Mouse (Mus musculus) kidney, embryonic 15.5 days (tissue): Measurements from ENCODE around the gene B3glct. TPM values are rescaled to one million over a fixed set of nuclear protein-coding genes. Genes with fewer than 3 reads are reported as not detected.

ENCODE experiments used
- ATAC-seq: fragments of 200-750 bp; cut with Nextera tagmentation; replicated peaks from 2 replicates; pipeline ENCODE4 v1.8.0; 2017; ENCODE audit warnings: moderate TSS enrichment; ENCODE audit not compliant: low FRiP score
- H3K27ac ChIP-seq: fragments of 300-500 bp; sonication (generic); 2 replicates; pipeline ENCODE4 v1.5.1; 2015; ENCODE audit warnings: mild to moderate bottlenecking, inconsistent platforms
- H3K27me3 ChIP-seq: fragments of 300-500 bp; sonication (generic); 2 replicates; pipeline ENCODE4 v1.6.1; 2015; ENCODE audit warnings: inconsistent platforms
- H3K36me3 ChIP-seq: fragments of 300-500 bp; sonication (generic); 2 replicates; pipeline ENCODE4 v1.6.1; 2015; ENCODE audit warnings: inconsistent platforms
- H3K4me1 ChIP-seq: fragments of 300-500 bp; sonication (generic); 2 replicates; pipeline ENCODE4 v1.6.1; 2015; ENCODE audit warnings: inconsistent platforms
- H3K4me2 ChIP-seq: fragments of 300-500 bp; sonication (generic); 2 replicates; pipeline ENCODE4 v1.6.1; 2015; ENCODE audit warnings: moderate library complexity, mild to moderate bottlenecking, inconsistent platforms
- H3K4me3 ChIP-seq: fragments of 300-500 bp; sonication (generic); replicated peaks from 2 replicates; pipeline ENCODE4 v1.5.1; 2015; ENCODE audit warnings: mild to moderate bottlenecking, inconsistent platforms
- H3K9ac ChIP-seq: fragments of 300-500 bp; sonication (generic); 2 replicates; pipeline ENCODE4 v1.6.1; 2015; ENCODE audit warnings: mild to moderate bottlenecking, inconsistent platforms
- H3K9me3 ChIP-seq: fragments of 300-500 bp; sonication (generic); replicated peaks from 2 replicates; pipeline ENCODE4 v1.6.1; 2016; ENCODE audit warnings: inconsistent platforms
- WGBS: fragments of 180-500 bp; shearing (Covaris S2); methylation state at CpG from one replicate; pipeline ENCODE4 v1.1.7; 2015; ENCODE audit warnings: mixed read lengths; 5-methylcytosine and 5-hydroxymethylcytosine counted together
- polyA plus RNA-seq: library from polyadenylated mRNA; unstranded; fragments of >200 nt; fragmentation: Nextera tagmentation; extraction: Ambion mirVana; gene quantifications from 2 replicates; pipeline ENCODE4 v1.2.1, GENCODE M21; 2015

The B3glct gene
- polyA plus RNA-seq, 1 experiment from 2014 or later: 17.1 TPM

DNA sequence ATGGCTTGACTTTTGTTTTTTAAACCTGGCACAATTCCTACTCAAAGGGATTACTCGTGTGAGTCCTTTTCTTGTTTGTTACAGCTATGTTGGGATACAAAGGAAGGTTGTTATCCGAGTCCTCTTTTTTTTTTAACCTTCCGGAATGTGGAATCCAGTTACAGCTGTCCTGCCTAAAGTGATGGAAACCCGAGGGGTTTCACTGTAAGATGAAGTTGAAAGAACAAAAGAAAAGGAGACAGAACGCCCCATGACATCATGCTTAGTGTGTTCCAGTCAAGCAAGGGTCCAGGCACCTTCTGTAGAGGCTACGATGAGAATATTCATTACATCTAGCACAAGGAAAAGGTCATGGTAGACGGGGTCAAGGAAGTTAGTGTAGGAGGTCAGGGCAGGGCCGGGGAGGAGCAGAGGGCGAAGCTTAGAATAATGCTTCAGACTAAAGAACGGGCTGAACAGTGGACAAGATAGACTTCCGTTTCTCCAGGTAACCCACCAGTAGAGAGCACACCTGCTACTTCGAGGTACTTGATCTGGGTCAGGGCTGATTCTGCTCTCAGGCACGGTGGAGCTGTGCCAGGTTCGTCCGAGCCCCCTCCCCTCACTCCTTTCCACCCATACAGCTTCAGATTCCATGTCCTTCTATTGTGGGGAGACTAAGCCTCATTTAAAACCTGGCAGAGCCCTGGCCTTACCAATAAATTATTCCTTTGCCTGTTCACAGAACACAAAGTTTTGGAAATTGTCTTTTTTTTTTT lies 37.7 kb downstream of the B3glct start:
- no peaks in the 10 kb centered on the region for H3K27me3 ChIP-seq
- no peak overlapping the region for H3K4me2 ChIP-seq
- H3K4me3 ChIP-seq: no peak overlapping the region
- no peak overlapping the region for H3K9ac ChIP-seq
- peaks cover 4% of the 10 kb centered on the region; the same call in 1 of the 2 replicates for H3K4me1 ChIP-seq
- H3K36me3 ChIP-seq: 0 out of 2 replicates have a peak, but pooled peaks cover 5% of the 10 kb centered on the region
- WGBS: 37% methylated on average over 15 of the region's 15 CpGs
- no peak for ATAC-seq
- H3K27ac ChIP-seq: no peak overlapping the region
- no peaks in the 10 kb centered on the region for H3K9me3 ChIP-seq

DNA sequence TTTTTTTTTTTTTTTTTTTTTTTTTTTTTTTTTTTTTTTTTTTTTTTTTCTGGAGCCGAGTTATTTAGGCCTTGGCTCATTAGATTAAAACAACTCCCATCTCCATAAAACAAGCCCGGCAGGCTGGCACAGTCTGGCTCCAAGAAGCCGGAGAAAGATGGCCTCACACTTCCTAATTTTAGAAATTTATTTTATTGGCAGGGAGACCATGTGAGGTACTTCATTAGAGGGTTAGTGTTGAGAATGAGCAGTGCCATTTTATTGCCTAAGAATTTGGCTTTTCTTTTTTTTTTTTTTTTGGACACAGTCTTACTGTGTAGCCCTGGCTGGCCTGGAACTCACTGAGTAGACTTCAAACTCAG lies 38.3 kb downstream of the B3glct start:
- H3K9me3 ChIP-seq: no peaks in the 10 kb centered on the region
- 0 out of 2 replicates have a peak, but pooled peaks cover 5% of the 10 kb centered on the region for H3K36me3 ChIP-seq
- no peak overlapping the region for H3K27ac ChIP-seq
- H3K4me1 ChIP-seq: peaks cover 4% of the 10 kb centered on the region; the same call in 1 of the 2 replicates
- H3K9ac ChIP-seq: no peak overlapping the region
- 33% methylated on average over 3 of the region's 3 CpGs for WGBS
- no peak for ATAC-seq
- H3K4me2 ChIP-seq: no peak overlapping the region
- no peaks in the 10 kb centered on the region for H3K27me3 ChIP-seq
- no peak overlapping the region for H3K4me3 ChIP-seq

- H3K36me3 ChIP-seq: peaks cover 47% of the 10 kb centered on the region
- no peaks in the 10 kb centered on the region for H3K4me1 ChIP-seq
- ATAC-seq: no peak
- no peak overlapping the region for H3K4me2 ChIP-seq
- WGBS: 93% methylated on average over 8 of the region's 8 CpGs
- no peaks in the 10 kb centered on the region for H3K27me3 ChIP-seq
- H3K4me3 ChIP-seq: no peak overlapping the region
- H3K27ac ChIP-seq: no peak overlapping the region
- H3K9ac ChIP-seq: no peak overlapping the region
- H3K9me3 ChIP-seq: peaks cover 3% of the 10 kb centered on the region
Measured at GRCm38 (mm10) chr5:149731776-149732175, 53.7 kb downstream of the B3glct start.

DNA sequence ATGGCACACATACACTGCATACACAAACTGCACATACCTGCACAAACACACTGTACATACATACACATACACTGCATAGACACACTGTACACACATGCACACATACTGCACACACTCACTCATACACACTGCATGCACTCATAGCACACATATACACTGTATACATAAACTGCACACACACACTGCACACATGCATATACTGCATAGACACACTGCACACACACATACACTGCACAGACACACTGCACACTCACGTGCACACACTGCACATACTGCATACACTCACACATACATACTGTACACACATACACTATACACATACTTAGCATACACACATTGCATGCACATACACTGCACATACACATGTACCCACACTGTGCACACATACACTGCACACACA lies 59.2 kb downstream of the B3glct start:
- Histone ChIP-seq H3K4me2 (no peak overlapping the region), H3K27me3 (no peaks in the 10 kb centered on the region), H3K36me3 (peaks cover 54% of the 10 kb centered on the region), H3K9me3 (no peaks in the 10 kb centered on the region; the same call in 1 of the 2 replicates), H3K27ac (no peak overlapping the region), H3K4me3 (no peak overlapping the region), H3K4me1 (no peaks in the 10 kb centered on the region), H3K9ac (no peak overlapping the region)
- no peak for ATAC-seq
- 86% methylated on average over 1 of the region's 1 CpGs for WGBS

GRCm38 (mm10) chr5:149740145-149740544 lies 62.1 kb downstream of the B3glct start:
- Histone ChIP-seq H3K27ac (no peak overlapping the region), H3K4me2 (no peak overlapping the region), H3K4me1 (no peaks in the 10 kb centered on the region), H3K36me3 (peaks cover 39% of the 10 kb centered on the region), H3K9ac (no peak overlapping the region), H3K9me3 (no peaks in the 10 kb centered on the region), H3K27me3 (no peaks in the 10 kb centered on the region), H3K4me3 (no peak overlapping the region)
- 94% methylated on average over 7 of the region's 7 CpGs for WGBS
- ATAC-seq: no peak

- Histone ChIP-seq H3K4me2 (no peak overlapping the region), H3K36me3 (peaks cover 40% of the 10 kb centered on the region), H3K27ac (no peak overlapping the region), H3K9ac (no peak overlapping the region), H3K9me3 (no peaks in the 10 kb centered on the region), H3K4me3 (no peak overlapping the region), H3K4me1 (no peaks in the 10 kb centered on the region), H3K27me3 (no peaks in the 10 kb centered on the region)
- ATAC-seq: no peak
- 78% methylated on average over 3 of the region's 3 CpGs for WGBS
Measured at GRCm38 (mm10) chr5:149740703-149741102, 62.7 kb downstream of the B3glct start.

GRCm38 (mm10) chr5:149742286-149742685 lies 64.3 kb downstream of the B3glct start:
- Histone ChIP-seq H3K4me3 (no peak overlapping the region), H3K36me3 (peaks cover 46% of the 10 kb centered on the region), H3K4me2 (no peak overlapping the region), H3K27me3 (no peaks in the 10 kb centered on the region), H3K9me3 (no peaks in the 10 kb centered on the region), H3K9ac (no peak overlapping the region), H3K27ac (no peak overlapping the region), H3K4me1 (no peaks in the 10 kb centered on the region)
- ATAC-seq: no peak
- WGBS: 97% methylated on average over 9 of the region's 9 CpGs

DNA sequence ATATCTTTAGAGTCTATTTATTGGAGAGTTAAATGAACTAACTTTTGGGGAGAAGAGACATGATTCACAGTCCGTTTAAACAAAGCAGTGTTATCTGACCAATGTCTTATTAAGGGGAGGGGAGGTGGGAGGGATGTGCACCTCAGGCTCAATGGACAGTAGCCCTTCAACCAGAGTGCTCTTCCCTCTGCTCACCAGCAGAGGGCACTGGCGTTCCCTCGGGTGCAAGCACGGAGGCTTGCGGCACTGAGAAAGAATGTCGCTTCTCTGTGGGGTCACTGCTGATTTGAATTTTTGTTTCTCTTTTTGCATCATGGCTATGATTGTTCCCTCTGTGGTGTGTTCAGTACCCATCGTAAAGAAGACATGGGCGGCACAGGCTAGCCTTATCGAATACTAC lies 67.0 kb downstream of the B3glct start:
- H3K9me3 ChIP-seq: no peaks in the 10 kb centered on the region
- 94% methylated on average over 9 of the region's 9 CpGs for WGBS
- no peak overlapping the region for H3K4me2 ChIP-seq
- H3K9ac ChIP-seq: no peak overlapping the region
- no peak overlapping the region for H3K27ac ChIP-seq
- no peak overlapping the region for H3K4me3 ChIP-seq
- H3K27me3 ChIP-seq: no peaks in the 10 kb centered on the region
- no peak for ATAC-seq
- peaks cover 34% of the 10 kb centered on the region for H3K36me3 ChIP-seq
- H3K4me1 ChIP-seq: no peaks in the 10 kb centered on the region

GRCm38 (mm10) chr5:149748640-149749580 lies 70.9 kb downstream of the B3glct start:
- Histone ChIP-seq H3K4me2 (no peak overlapping the region), H3K9ac (no peak overlapping the region), H3K36me3 (peaks cover 27% of the 10 kb centered on the region), H3K27ac (no peak overlapping the region), H3K9me3 (no peaks in the 10 kb centered on the region), H3K4me1 (0 out of 2 replicates have a peak, but pooled peaks cover 2% of the 10 kb centered on the region), H3K4me3 (no peak overlapping the region), H3K27me3 (no peaks in the 10 kb centered on the region)
- whole genome bisulfite sequencing: 82% methylated on average over 27 of the region's 27 CpGs
- ATAC-seq: no peak

GRCm38 (mm10) chr5:149751861-149752260 lies 73.8 kb downstream of the B3glct start:
- H3K27ac ChIP-seq: no peak overlapping the region
- 0 out of 2 replicates have a peak, but pooled peaks cover 3% of the 10 kb centered on the region for H3K4me1 ChIP-seq
- H3K9me3 ChIP-seq: no peaks in the 10 kb centered on the region
- no peak overlapping the region for H3K4me2 ChIP-seq
- no peak for ATAC-seq
- H3K9ac ChIP-seq: no peak overlapping the region
- peaks cover 11% of the 10 kb centered on the region for H3K36me3 ChIP-seq
- no peak overlapping the region for H3K4me3 ChIP-seq
- WGBS: 88% methylated on average over 5 of the region's 5 CpGs
- no peaks in the 10 kb centered on the region for H3K27me3 ChIP-seq

GRCm38 (mm10) chr5:149753073-149753472 lies 75.0 kb downstream of the B3glct start:
- no peak overlapping the region for H3K9ac ChIP-seq
- H3K27ac ChIP-seq: no peak overlapping the region
- H3K4me1 ChIP-seq: 0 out of 2 replicates have a peak, but pooled peaks cover 3% of the 10 kb centered on the region
- H3K4me3 ChIP-seq: no peak overlapping the region
- H3K36me3 ChIP-seq: peaks cover 15% of the 10 kb centered on the region
- H3K27me3 ChIP-seq: no peaks in the 10 kb centered on the region
- H3K9me3 ChIP-seq: peaks cover 2% of the 10 kb centered on the region; the same call in 1 of the 2 replicates
- no peak overlapping the region for H3K4me2 ChIP-seq
- ATAC-seq: no peak
- 87% methylated on average over 3 of the region's 3 CpGs for WGBS

DNA sequence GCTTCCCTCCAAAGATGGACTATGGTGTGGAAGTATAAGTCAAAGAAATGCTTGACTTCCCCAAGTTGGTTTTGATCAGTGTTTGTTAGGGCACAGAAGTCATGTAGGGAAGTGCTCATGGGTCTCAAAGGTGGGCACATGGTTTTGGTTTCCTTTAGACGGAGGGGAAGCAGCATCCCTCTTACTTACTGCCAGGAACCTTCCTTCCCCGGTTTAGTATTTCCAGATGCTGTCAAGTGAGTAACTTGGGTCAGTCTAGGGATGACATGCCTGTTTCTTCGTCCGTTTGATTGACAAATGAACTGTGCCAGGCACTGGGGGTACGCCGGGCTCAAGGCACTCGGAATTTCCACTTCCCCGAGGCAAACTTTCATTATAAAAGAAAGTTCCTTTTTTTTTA lies 89.1 kb downstream of the B3glct start:
- H3K9me3 ChIP-seq: no peaks in the 10 kb centered on the region
- H3K4me2 ChIP-seq: no peak overlapping the region
- H3K27me3 ChIP-seq: no peaks in the 10 kb centered on the region
- peak overlapping the region; percentile 18; the same call in 1 of the 2 replicates for H3K27ac ChIP-seq
- 0 out of 2 replicates have a peak, but pooled peaks cover 2% of the 10 kb centered on the region for H3K4me1 ChIP-seq
- no peak overlapping the region for H3K9ac ChIP-seq
- H3K36me3 ChIP-seq: no peaks in the 10 kb centered on the region
- H3K4me3 ChIP-seq: no peak overlapping the region
- ATAC-seq: no peak
- 77% methylated on average over 8 of the region's 8 CpGs for WGBS
